Mouse (Mus musculus) ES-E14 (cell line): ENCODE data around the gene Fndc5. TPM values are rescaled to one million over a fixed set of nuclear protein-coding genes. Genes with fewer than 3 reads are reported as not detected.

Experiments
- DNase-seq: peaks from one replicate; pipeline ENCODE4 v3.0.0-alpha.2; 2013; ENCODE audit warnings: low read depth, low spot score
- H3K27ac ChIP-seq: 2 replicates; pipeline ENCODE4 v1.5.1; 2012; ENCODE audit warnings: low read depth, mild to moderate bottlenecking, low read length, moderate library complexity, mixed read lengths; ENCODE audit not compliant: poor library complexity, insufficient read depth, severe bottlenecking
- H3K36me3 ChIP-seq: 2 replicates; pipeline ENCODE4 v1.6.1; 2012; ENCODE audit warnings: mild to moderate bottlenecking, low read length, moderate library complexity, mixed read lengths; ENCODE audit not compliant: control insufficient read depth, poor library complexity, insufficient read depth, severe bottlenecking
- H3K4me1 ChIP-seq, 2 experiments: fragments of 150-350 bp in 1 of 2; sonication (generic) in 1 of 2; 2 replicates each; pipeline ENCODE4 v1.6.1; 2012; ENCODE audit warnings: low read length in 2 of 2, mild to moderate bottlenecking in 1 of 2, mixed read lengths in 1 of 2; ENCODE audit not compliant: control insufficient read depth in 2 of 2, insufficient read depth in 2 of 2, poor library complexity in 1 of 2
- H3K4me3 ChIP-seq, 2 experiments: fragments of 150-350 bp in 1 of 2; sonication (generic) in 1 of 2; 2 replicates each; pipeline ENCODE4 v1.5.1; 2012; ENCODE audit warnings: low read length in 2 of 2, low read depth in 1 of 2, mild to moderate bottlenecking in 1 of 2, mixed read lengths in 1 of 2; ENCODE audit not compliant: insufficient read depth in 1 of 2, poor library complexity in 1 of 2, severe bottlenecking in 1 of 2
- H3K9ac ChIP-seq: 2 replicates; pipeline ENCODE4 v1.6.1; 2012; ENCODE audit warnings: low read depth, mild to moderate bottlenecking, low read length, mixed read lengths; ENCODE audit not compliant: poor library complexity, insufficient read depth, severe bottlenecking
- H3K9me3 ChIP-seq: fragments of 150-350 bp; sonication (generic); 2 replicates; pipeline ENCODE4 v1.6.1; 2012; ENCODE audit warnings: low read depth, mild to moderate bottlenecking, low read length; ENCODE audit not compliant: control insufficient read depth, insufficient read depth
- CHD2 ChIP-seq: IDR thresholded peaks from 2 replicates; pipeline ENCODE4 v1.6.1; 2014; ENCODE audit warnings: mild to moderate bottlenecking, low read depth, low read length, inconsistent platforms
- HCFC1 ChIP-seq: IDR thresholded peaks from 2 replicates; pipeline ENCODE4 v1.6.1; 2012; ENCODE audit warnings: low read length, inconsistent platforms, borderline replicate concordance; ENCODE audit not compliant: insufficient read depth
- MAFK ChIP-seq: IDR thresholded peaks from 2 replicates; pipeline ENCODE4 v1.6.1; 2014; ENCODE audit warnings: mild to moderate bottlenecking, low read depth, low read length, inconsistent platforms; ENCODE audit not compliant: insufficient read depth
- ZC3H11A ChIP-seq: IDR thresholded peaks from 2 replicates; pipeline ENCODE4 v1.6.1; 2012; ENCODE audit warnings: low read depth, mild to moderate bottlenecking, inconsistent platforms, low read length, borderline replicate concordance
- ZNF384 ChIP-seq: IDR thresholded peaks from 2 replicates; pipeline ENCODE4 v1.6.1; 2012; ENCODE audit warnings: low read depth, low read length, inconsistent platforms
- in situ Hi-C, 2 experiments: fragments of 600-800 bp; cut with MboI; formaldehyde crosslinking; loops; one replicate each; pipeline ENCODE4 v1.15.1; 2025; ENCODE audit warnings: low sequenced_read_pairs in 2 of 2, inconsistent platforms in 1 of 2; ENCODE audit not compliant: unreplicated experiment in 2 of 2
- total RNA-seq: library from RNA; depleted of rRNA; stranded (reverse); fragments of 300-350 nt; gene quantifications from 2 replicates; pipeline ENCODE4 v1.2.3, GENCODE M21; 2012

Gene Fndc5
- total RNA-seq, 1 experiment = 1.2 TPM

GRCm38 (mm10) chr4:129143509-129143908, 6.7 kb downstream of the Fndc5 start:
- TF ChIP-seq HCFC1 (no peak), MAFK (no peak), ZNF384 (no peak), ZC3H11A (no peak), CHD2 (no peak)
- no peak for DNase-seq
- Histone ChIP-seq H3K36me3 (no peaks in the 10 kb centered on the region), H3K4me3 (no peak overlapping the region), H3K4me1 (no peaks in the 10 kb centered on the region), H3K27ac (no peak overlapping the region), H3K9ac (no peak overlapping the region), H3K9me3 (no peaks in the 10 kb centered on the region)
- in situ Hi-C loops = no loop called here

GRCm38 (mm10) chr4:129144401-129145367, 7.9 kb downstream of the Fndc5 start:
- no peak for TF ChIP-seq ZC3H11A
- no peak for TF ChIP-seq HCFC1
- no peak for TF ChIP-seq ZNF384
- TF ChIP-seq MAFK = no peak
- TF ChIP-seq CHD2 = no peak
- H3K4me1 ChIP-seq = no peaks in the 10 kb centered on the region
- no peaks in the 10 kb centered on the region for H3K9me3 ChIP-seq
- in situ Hi-C loops = no loop called here
- H3K9ac ChIP-seq = no peak overlapping the region
- H3K4me3 ChIP-seq = no peak overlapping the region
- peaks cover 2% of the 10 kb centered on the region; the same call in 1 of the 2 replicates for H3K36me3 ChIP-seq
- DNase-seq = no peak
- H3K27ac ChIP-seq = no peak overlapping the region

GRCm38 (mm10) chr4:129145411-129145810, 8.6 kb downstream of the Fndc5 start:
- no peaks in the 10 kb centered on the region for H3K4me1 ChIP-seq
- TF ChIP-seq MAFK = no peak
- no peak for TF ChIP-seq CHD2
- no peak for TF ChIP-seq HCFC1
- TF ChIP-seq ZNF384 = no peak
- TF ChIP-seq ZC3H11A = no peak
- peaks cover 3% of the 10 kb centered on the region for H3K36me3 ChIP-seq
- H3K9me3 ChIP-seq = no peaks in the 10 kb centered on the region
- no peak for DNase-seq
- in situ Hi-C loops = no loop called here
- no peak overlapping the region for H3K27ac ChIP-seq
- no peak overlapping the region for H3K9ac ChIP-seq
- H3K4me3 ChIP-seq = no peak overlapping the region

- in situ Hi-C loops = no loop called here
- no peak for TF ChIP-seq ZC3H11A
- TF ChIP-seq ZNF384 = no peak
- Histone ChIP-seq H3K9ac (no peak overlapping the region), H3K36me3 (peaks cover 3% of the 10 kb centered on the region), H3K9me3 (no peaks in the 10 kb centered on the region), H3K27ac (no peak overlapping the region), H3K4me3 (no peak overlapping the region), H3K4me1 (no peaks in the 10 kb centered on the region)
- no peak for DNase-seq
Measured at GRCm38 (mm10) chr4:129145943-129146342, 9.1 kb downstream of the Fndc5 start.

GRCm38 (mm10) chr4:129146392-129146791, 9.6 kb downstream of the Fndc5 start:
- H3K9ac ChIP-seq = no peak overlapping the region
- no peak for DNase-seq
- no peak overlapping the region for H3K27ac ChIP-seq
- no peaks in the 10 kb centered on the region for H3K9me3 ChIP-seq
- H3K4me1 ChIP-seq = no peaks in the 10 kb centered on the region
- peaks cover 3% of the 10 kb centered on the region for H3K36me3 ChIP-seq
- H3K4me3 ChIP-seq = no peak overlapping the region
- TF ChIP-seq ZNF384 (no peak), ZC3H11A (no peak), HCFC1 (no peak), CHD2 (no peak), MAFK (no peak)
- in situ Hi-C loops = no loop called here
